Mouse (Mus musculus) cerebellum, postnatal 14 days (tissue): ENCODE measurements around the gene Mia2.

Source experiments
- DNase-seq, 2 experiments: peaks; one replicate each; pipeline ENCODE4 v3.0.0; 2021; ENCODE audit warnings: mixed read lengths in 2 of 2

The Mia2 gene

DNA sequence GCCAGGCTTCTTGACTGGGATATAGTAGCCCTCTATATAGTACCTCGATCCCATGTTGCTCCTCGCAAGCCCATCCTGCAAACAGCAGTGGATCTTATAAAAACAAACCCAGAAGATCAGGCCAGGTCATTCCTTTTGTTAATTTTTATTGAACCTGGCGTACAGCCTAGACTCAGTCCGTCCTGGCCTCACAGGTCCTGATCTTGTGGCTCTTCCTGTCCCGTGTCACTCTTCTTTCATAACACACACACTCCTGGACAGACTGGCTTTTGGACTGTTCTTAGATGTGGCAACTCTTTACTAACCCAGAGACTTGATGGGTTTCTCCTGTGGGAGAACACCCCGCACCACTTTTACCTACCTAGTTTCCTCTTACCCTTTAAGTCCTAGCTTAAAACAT is 10.3 kb downstream of the Mia2 start:
- DNase-seq = no peak

DNA sequence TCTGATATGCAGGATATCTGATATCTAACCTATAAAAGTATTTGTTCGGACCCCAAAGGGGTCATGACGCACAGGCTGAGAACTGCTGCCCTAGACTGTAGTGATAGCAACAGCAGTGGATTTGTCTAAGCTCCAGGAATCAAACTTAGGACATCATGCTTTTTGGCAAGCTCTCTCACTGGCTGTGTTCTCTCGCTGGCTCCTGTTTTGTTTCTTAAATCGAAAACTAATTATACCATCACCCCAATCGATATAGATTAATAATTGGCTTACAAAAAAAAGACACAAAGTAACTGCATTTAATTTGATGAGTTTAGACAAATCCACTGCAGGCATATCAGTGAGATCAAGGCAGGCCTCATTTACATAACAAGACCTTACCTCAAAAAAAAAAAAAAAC is 10.9 kb downstream of the Mia2 start:
- no peak for DNase-seq

DNA sequence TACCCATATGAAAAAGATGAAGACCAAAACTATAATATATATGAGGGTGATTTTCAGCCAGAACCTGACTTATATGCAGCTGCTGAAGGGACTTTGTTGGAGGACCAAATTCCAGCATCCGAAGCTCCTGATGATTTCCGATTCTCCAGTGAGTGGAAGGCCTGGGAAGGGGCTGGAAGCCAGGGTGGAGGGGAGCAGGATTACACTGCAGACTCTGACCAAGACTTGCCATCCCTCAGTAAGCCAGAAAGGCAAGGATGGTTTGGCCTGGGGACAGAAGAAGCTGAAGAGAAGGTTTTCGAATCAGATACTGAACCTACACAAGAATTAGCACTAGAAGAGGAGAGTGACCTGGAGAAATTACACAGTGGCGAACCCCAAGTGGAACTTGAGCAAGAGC is 12.3 kb downstream of the Mia2 start:
- no peak for DNase-seq

DNA sequence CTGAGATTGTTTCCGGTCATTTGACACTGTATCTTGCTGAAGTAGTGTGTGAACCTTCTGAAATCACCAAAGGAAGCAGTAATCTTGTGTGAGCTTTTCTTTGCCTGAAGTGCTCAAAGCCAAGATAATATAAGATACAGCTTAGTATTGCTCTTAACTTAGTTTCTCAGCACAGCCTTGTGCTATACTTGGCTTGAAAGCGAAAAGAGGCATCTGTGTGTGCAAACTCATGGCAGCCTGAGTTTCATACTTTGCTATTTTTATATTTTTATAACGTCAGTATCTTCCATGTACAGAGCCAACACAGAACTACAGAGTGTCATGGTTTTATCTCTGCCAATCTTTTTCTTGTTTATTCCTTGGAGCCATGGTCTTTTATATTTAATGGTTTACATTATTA is 21.6 kb downstream of the Mia2 start:
- DNase-seq = no peak

DNA sequence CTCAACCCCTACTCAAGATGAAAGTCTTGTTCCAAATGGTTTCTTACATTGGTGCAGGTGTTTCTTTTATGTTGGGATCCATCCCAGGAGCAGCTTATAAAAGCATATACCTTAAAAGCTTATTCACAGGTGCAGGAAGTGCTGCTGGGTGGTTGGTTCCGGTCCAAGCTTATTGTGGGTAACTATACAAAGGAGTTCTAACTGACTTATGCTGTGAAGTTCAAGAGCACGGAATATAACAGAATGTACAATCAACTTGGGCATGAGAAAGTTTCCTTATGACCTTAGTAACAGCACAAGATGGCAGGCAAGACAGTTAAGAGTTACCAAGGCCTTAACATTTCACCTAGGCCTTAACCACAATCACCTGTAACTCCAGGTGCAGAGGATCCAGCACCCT is 29.8 kb downstream of the Mia2 start:
- DNase-seq = no peak

DNA sequence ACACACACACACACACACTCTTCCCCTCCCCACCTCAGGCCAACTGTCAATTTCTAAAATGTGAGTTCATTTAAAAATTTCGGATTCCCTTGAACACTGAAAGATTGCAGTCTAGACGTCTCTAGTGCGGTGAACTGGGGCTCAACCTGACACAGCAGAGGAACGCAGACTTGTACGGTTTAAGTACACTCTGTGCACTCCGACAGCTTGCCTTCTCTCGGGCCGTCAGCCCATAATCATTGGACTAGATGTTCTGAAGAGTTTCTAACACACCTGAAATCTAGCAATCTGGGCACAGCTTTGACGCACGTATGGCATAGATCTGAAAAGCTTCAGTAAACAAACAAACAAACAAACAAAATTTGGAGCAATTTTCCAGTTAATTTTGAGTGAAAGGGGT is 32.9 kb downstream of the Mia2 start:
- no peak for DNase-seq

DNA sequence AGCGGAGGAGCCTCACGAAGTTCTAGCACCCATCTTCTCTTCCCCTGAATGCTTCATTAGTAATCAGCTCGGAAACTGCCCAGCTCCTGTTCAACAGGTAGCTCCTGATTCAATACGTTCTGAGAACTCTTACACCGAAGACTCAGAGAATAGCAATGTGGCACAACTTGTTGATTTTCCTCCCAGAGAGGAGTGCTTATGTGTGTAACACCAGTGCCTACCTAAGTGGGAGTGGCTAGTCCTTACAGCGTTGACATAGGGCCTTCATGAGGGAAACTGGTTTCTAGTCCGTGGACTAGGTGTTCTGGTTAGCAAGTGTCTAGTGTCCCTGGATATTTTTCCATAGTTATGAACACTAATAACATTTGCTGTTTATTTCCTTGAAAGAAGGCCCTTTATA is 33.4 kb downstream of the Mia2 start:
- peak in 1 of 2 experiments; percentile 11 for DNase-seq

DNA sequence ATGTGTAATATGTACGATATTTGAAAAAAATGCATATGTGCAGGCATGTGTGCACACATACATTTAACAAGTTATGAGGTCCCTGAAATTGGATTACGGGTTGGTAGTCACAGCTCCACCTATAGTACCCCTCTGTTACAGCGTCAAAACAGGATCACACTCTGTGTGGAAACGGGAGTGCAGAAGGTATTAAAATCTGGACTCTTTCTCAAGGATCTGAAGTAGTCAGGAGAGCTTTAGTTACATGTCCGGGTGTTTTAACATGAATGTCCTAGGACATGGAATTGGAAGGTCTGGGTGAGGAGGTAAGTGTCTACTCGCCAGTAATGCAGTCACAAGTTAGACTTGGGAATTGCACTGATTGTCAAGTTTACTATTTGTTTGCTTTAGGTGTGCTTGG is 34.0 kb downstream of the Mia2 start:
- peak; percentile 36 to 62 for DNase-seq

DNA sequence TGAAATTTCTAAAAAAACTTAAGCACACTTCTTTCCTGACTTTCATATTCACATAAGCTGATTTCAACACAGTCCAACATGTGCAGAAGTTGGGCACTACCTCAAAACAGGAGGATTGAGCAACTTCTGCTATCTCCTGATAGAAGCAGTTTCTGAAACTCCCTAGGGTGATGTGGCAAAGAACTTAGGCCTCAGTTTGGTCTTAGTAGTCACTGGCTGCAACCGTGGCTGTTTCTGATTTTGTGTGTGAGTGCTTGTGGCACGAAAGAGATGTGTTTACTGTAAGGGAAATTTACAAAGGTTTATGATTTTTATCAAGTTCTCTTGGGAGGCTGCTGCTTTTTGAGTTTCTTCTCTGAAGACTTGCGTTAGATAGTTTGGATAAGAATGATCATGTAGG is 34.6 kb downstream of the Mia2 start:
- DNase-seq = peak; percentile 3 to 18

DNA sequence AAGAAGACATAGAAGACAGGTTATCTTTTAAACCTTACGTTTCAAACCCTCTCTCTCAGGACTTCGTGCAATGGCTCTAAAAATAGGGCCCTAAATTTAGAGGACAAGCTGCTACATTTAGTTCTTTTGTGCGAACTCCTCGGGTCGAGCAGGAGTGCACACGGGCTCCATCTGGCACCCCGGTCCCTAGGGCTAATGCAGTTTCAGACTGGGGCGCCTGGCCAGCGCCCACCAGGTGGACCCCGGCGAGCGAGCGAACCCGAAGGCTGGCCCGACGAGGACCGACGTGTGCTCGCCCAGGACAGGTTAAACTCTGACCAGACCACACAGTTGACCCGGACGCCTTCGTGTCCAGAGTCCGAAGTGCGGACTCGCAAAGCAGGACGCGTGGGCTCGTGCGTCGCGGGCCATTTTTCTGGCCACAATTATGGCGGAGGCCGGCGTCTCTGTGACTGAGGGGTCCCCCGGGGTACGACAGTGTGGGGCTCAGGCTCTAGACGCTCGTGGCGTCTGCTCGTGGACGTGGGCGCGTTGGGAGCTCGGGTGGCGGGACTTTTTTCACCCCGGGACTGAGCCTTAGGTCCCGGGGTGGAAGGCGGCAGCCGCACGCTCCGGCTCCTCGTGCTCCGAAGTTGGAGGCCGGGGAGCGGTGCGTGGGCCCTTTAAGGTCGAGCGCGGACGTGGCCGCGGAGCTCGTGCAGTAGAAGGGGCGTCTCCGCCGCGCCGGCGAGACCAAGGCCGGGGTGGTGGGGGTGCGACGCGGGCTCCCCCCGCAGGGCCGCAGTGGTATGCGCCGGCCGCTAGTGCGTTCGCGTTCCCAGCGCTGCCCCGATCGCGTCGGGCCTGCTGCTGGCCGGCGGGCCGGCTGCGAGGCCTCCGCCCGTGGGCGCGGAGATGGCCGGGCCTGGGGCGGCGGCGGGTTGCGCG is 35.3 kb downstream of the Mia2 start:
- DNase-seq = peak; percentile 93 to 98

DNA sequence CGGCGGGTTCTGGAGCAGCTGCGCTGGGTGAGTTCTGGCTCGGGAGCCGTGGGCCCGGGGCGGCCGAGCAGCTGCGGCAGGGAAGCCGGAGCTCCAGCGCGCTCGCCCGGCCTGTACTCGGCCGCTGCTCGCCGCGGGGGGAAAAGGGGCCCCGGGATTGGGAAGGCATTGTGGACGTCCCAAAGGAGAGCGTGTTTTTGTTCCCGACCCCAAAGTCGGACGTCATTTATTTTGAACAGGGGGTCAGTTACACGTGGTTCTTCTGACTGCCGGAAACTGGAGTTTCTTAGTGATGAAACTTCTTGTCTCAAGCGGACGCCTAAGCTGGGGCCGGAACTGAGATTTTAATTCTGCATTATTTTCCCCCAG is 36.0 kb downstream of the Mia2 start:
- DNase-seq = peak in 1 of 2 experiments; percentile 81

DNA sequence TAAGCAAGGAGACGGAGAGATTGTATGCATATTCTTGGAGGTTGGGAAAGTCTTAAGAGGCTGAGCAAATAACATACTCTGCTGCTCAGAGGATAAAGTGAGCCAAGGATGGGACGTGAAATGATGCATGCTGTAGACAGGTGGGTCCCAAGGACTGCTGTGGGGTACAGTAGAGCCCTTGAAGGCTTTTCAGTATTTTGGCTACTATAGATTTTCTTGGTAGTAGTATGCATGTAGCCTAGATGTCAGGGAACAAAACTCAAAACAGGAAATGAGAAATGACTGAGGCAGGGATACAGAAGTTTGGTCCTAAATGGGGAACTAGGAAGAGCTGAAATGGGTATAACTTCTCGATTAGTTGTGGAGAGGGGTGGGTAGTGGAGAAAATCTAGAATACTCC is 36.9 kb downstream of the Mia2 start:
- DNase-seq = no peak

DNA sequence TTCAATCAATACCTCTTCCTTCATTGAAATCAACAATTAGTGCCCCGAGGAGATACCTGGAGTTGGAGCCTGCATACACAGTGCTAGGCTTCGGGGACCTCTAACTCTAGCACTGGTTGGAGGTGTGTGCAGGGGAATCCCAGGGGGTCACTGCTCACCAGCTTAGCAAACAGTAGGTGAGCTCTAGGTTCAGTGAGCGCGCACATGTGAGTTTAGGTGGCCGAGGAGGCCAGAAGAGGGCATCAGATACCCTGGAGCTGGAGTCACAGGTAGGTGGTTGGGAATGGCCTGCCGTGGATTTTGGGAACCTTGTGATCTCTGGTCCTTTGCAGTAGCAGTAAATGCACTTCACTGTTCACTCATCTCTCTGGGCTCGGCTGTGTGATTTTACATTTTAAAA is 37.3 kb downstream of the Mia2 start:
- DNase-seq = peak in 1 of 2 experiments; percentile 9

DNA sequence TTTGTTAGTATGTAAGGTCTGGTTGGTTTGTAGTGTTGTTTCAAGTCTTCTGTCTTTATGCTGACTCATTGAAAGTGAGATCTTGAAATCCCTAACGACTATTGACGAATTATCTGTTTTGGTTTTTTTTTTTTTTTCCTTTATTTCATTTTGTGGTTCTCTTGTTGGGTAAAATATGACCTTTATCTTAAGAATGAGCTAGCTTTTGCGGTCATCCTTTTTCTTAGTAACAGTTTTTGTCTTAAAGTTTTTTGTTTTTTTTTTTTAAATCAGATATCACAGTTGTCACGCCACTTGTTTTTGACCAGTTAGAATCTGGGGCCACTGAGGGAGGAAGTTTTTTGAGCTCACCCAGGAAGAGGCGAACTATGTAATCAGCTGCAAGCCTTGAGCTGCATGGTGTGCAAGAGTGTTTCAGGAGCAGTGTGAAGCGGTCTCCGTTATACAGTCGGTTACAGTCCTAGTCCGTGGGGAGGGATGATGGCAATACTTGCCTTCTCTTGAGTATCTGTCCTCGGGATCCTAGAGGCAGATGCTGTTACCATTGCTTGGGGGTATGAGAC is 37.9 kb downstream of the Mia2 start:
- no peak for DNase-seq

DNA sequence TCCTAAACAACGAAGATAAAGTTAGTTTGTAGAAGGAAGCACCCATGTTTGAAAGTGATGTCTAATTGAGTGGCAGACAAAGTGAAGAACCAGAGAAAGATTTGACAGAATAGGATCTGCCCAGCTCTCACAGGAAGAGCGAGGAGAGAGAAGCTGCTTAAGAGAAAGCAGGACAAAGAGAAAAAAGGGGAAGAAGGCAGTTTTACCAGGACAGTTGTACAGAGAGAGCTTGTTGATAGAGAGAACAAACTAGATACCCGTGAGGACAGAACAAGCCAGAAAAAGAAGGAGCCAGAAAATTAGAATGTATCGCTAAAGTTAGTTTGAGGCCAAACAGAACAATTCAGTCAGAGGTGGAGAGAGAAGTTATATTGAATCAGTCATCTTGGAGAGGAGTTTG is 39.5 kb downstream of the Mia2 start:
- DNase-seq = no peak

DNA sequence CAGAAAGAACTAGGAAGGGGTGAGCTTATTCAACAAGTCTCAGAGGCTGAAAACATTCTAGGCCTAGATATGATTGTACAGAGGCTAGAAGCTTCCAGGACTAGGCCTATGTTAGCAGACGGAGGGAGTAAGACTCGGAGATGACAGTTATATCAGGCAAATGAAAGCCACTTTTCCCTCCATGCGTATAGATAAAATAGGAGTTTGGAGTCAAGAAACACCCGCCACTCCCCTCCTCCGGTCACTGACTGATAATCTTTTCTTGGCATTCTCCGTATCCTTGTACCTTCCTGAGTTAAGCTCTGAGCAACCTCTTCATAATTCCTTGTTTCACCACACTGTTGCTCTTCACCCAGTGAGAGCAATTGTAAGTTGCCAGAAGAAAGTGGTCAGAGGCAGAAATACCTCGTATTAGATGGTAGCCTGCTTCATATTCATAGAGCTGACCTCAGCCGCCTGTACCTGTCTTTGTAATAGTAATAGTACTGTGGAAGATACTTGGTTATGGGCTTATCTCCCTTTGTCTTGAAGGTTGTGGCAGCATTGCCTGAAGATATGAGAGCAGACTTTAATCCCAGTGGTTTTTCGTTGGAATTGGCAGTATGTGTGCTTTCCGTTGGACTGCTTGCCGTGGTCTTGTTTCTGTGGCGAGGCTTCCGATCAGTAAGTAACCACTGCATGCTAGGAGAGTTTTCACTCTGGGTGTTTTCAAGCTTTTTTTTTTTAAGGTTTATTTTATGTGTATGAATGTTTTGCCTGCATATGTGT is 40.1 kb downstream of the Mia2 start:
- DNase-seq = no peak

DNA sequence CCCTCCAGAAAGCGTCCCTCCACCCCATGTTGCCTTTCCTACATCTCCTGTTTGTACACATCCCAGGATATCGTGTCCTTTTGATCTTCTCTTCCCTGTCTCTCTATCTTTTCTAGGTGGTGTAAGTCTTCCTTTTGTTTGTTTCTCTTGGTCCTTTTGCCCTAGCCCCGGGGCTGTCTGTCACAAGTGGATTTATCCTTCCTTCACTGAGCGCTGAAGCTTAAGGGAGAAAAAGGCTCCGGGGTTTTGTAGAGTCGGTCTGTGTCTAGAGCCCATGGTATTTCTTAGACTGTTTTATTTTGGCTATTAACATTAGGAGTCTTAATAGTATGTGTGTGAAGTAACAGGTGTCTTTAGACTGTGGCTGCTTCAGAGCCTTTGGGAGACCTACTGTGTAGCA is 41.4 kb downstream of the Mia2 start:
- DNase-seq = no peak

DNA sequence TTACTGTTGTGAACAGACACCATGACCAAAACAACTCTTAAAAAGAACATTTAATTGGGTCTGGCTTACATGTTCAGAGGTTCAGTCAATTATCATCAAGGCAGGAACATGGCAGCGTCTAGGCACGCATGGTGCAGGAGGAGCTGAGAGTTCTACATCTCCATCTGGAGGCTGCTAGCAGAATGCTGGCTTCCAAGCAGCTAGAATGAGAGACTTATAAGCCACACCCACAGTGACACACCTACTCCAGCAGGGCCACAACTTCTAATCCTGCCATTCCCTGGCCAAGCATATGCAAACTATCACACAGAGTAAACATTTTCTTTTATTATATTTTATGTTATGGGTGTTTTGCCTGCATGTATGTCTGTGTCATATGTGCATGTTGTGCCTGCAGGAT is 43.8 kb downstream of the Mia2 start:
- no peak for DNase-seq

DNA sequence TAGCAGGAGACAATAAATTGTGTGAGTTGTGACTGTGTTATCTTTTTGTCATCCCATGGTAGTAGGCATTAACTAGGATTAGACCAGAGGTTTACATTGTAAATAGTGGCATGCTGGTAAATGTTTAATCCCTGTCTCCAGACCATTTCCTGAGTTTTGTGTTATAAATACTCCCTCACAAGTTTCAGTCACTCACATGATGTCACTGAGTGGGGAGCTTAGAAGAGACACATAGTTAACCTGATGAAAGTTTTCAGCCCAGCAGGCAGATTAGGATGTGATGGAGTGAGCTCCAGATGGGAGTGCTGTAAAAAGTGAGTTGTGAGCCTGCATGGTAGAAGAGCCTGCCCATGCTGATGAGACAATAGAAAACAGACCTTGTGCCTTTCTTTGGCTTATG is 49.5 kb downstream of the Mia2 start:
- no peak for DNase-seq

DNA sequence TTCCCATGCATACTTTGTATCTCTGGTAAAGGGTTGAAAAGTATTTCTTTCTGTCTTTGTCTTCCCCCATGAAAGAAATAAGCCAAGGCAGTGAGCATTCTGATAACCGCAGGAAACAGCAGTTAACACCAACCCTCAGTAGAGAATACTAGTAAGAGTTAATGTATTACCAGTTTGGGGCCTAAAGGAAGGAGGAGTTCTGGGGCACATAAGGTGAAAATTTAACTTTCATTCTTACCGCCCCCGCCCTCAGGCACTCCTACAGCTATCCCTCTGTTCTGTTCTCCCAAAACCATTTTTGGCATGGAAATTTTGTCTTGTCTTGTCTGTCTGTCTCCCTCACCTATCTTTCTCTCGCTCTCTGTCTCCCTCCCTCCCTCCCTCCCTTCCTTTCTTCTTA is 54.1 kb downstream of the Mia2 start:
- DNase-seq = no peak

DNA sequence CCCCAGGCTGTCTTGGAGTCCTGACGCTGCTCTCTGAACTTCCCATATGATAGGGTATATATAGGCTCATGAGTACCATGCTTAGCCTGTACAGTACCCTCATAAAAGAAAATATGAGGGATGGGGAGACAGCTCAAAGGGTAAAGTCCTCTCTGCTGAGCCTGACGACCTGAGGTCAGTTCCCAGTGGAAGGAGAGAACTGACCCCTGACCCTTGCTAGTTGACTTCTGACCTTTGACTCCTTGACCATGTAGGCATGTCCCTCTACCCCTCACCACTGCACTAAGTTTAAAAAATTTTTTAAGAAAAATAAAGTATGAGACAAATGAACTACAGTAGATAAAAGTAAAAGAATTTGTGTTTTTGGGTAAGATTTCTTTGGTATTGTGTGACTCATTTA is 65.5 kb downstream of the Mia2 start:
- DNase-seq = no peak

DNA sequence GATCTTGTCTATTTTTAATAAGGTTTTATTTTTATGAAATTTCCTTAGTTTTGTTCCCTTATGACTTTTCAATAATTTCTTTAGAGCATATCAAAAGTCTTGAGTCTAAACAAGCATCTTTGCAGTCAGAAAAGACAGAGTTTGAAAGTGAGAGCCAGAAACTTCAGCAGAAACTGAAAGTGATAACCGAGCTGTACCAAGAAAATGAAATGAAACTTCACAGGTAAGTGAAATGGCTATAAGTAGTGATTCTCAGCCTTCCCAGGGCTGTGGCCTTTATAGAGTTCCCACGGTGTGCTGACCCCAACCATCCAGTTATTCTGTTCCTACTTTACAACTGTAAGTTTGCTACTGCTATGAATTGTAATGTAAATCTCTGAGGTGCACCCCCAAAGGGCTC is 67.2 kb downstream of the Mia2 start:
- DNase-seq = no peak

DNA sequence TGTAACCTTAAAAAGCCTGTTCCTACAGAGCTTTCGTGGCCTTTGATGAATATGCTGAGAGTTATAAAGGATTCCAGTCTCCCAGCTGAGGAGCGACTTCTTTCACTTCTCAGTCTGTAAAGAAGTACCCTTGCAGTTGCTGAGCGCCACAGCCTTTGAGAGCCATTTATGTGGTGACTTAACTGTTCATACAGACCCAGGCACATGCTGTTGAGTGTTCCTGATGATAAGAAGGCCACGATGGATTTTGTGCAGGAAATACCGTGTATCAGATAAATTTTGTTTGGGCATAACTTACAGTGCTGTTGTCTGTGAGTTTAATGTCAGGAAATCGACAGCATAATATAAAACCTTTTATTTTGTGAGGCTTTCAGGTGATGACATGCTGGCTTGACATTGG is 68.9 kb downstream of the Mia2 start:
- no peak for DNase-seq

DNA sequence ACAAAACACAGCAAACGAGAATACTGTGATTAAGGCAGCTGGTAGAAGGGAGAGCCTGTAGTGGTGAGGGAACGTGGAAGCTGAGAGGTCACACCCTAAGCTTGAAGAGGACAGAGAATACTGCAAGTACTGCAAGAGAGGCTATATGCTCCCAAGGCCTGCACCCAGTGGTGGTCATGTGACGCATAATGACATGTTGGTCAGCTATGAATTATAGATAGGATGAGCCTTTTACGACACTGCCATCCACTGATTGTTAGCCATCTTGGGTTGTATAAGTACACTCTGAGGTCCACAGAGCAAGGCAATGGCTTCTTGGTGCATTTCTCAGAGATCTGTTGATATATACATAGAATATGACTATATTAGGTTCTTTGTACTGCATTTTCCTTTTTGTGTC is 71.0 kb downstream of the Mia2 start:
- no peak for DNase-seq
